Mouse (Mus musculus) cerebral cortex, adult 2 months (tissue): Measurements from ENCODE around the gene Misp.

Source experiments
- WGBS: fragments of 180-500 bp; shearing (Covaris S2); methylation state at CpG from one replicate; pipeline ENCODE4 v1.1.7; 2018; 5-methylcytosine and 5-hydroxymethylcytosine counted together

The Misp gene

GRCm38 (mm10) chr10:79873715-79874289, 53.0 kb downstream of the Misp start:
- WGBS, result 2% methylated on average over 26 of the region's 26 CpGs

- 1% methylated on average over 57 of the region's 57 CpGs for WGBS
Measured at GRCm38 (mm10) chr10:79874290-79874862, 53.6 kb downstream of the Misp start, which contains the start of the genes Prtn3 and Plppr3. TSS of gene Prtn3 (plus strand) at chr10:79874476. TSS of gene Plppr3 (minus strand) at chr10:79874634.

GRCm38 (mm10) chr10:79877174-79877573, 56.4 kb downstream of the Misp start:
- WGBS, result 82% methylated on average over 1 of the region's 1 CpGs

- WGBS, result 69% methylated on average over 12 of the region's 12 CpGs
Measured at GRCm38 (mm10) chr10:79877757-79878156, 57.0 kb downstream of the Misp start.

GRCm38 (mm10) chr10:79879527-79879926, 58.7 kb downstream of the Misp start:
- WGBS, result 74% methylated on average over 3 of the region's 3 CpGs
